Mouse (Mus musculus): ENCODE measurements around the gene Sez6l.

GRCm38 (mm10) chr5:112484924-112485715, 91.9 kb downstream of the Sez6l start:
- TF ChIP-seq POLR2A (IDR thresholded peaks at IDR 0.05; ENCODE audit: low read depth, low read length) (no peak), CTCF (IDR thresholded peaks at IDR 0.05; ENCODE audit: borderline replicate concordance, insufficient read depth, low read length) (no peak)
